Mouse (Mus musculus): ENCODE data around the gene Ctsh.

Ctsh gene

GRCm38 (mm10) chr9:90113151-90113550 lies 59.2 kb downstream of the Ctsh start:
- DNase-seq (ENCODE audit: low spot score): no peak

GRCm38 (mm10) chr9:90113651-90114566 lies 60.0 kb downstream of the Ctsh start:
- DNase-seq (ENCODE audit: low spot score): peak; percentile 80

GRCm38 (mm10) chr9:90114567-90115307 lies 60.8 kb downstream of the Ctsh start, which contains the start of gene Morf4l1:
TSS of gene Morf4l1 (minus strand) at chr9:90114774.
- DNase-seq (ENCODE audit: low spot score): peak; percentile 90

- DNase-seq (ENCODE audit: low spot score): no peak
Observed at GRCm38 (mm10) chr9:90115308-90115700, 61.4 kb downstream of the Ctsh start.

- DNase-seq (ENCODE audit: low spot score): no peak
Observed at GRCm38 (mm10) chr9:90117234-90117633, 63.3 kb downstream of the Ctsh start.

GRCm38 (mm10) chr9:90122246-90122740 lies 68.3 kb downstream of the Ctsh start:
- no peak for DNase-seq (ENCODE audit: low spot score)

GRCm38 (mm10) chr9:90124156-90124872 lies 70.4 kb downstream of the Ctsh start:
- peak; percentile 14 for DNase-seq (ENCODE audit: low spot score)

- no peak for DNase-seq (ENCODE audit: low spot score)
Observed at GRCm38 (mm10) chr9:90124873-90125245, 70.9 kb downstream of the Ctsh start.
